Mouse (Mus musculus) embryonic stem cell, embryonic (primary cell): ENCODE measurements around the gene Thop1.
"Not testable (repeated sequence)": the region's sequence is repeated elsewhere in the genome, so short reads cannot be mapped to it uniquely, and the experiment has no call there.

Source experiments
- CTCF ChIA-PET, 4 experiments: fragments of 300-600 bp in 2 of 4; fragments of 350-600 bp in 2 of 4; sonication (Branson Sonifier 250); formaldehyde crosslinking; loops; one replicate each; lab custom pipeline; 2022; ENCODE audit warnings: inconsistent platforms in 2 of 4; lab: Charles Lee
- POLR2A ChIA-PET, 4 experiments: fragments of 300-600 bp in 2 of 4; fragments of 350-600 bp in 2 of 4; sonication (Branson Sonifier 250); formaldehyde crosslinking; loops; one replicate each; lab custom pipeline; 2022; ENCODE audit warnings: antibody characterized with exemption in 4 of 4, inconsistent platforms in 1 of 4; lab: Charles Lee

Thop1 gene

GRCm38 (mm10) chr10:81041458-81042175, 28.2 kb upstream of the Thop1 start:
- POLR2A ChIA-PET = interaction anchor here (0.5 to 2.5 kb wide), 21 partner anchors 9 to 227 kb away, joined by 3 to 8 read pairs (median 4); partner anchors contain the start of genes Gadd45b (in 2 of the 4), Sgta (in 2 of the 4), Diras1 (in 1 of the 4) and Eef2 (in 1 of the 4)
- CTCF ChIA-PET = interaction anchor here (0.5 to 2.0 kb wide), 19 partner anchors 8 to 1473 kb away, joined by 3 to 12 read pairs (median 4); partner anchors contain the start of gene Sgta (in 1 of the 4)

- CTCF ChIA-PET = interaction anchor here (0.6 to 1.5 kb wide), 9 partner anchors 8 to 247 kb away, joined by 3 to 4 read pairs (median 3); partner anchors contain the start of genes Pip5k1c (in 1 of the 4) and Slc39a3 (in 1 of the 4)
- POLR2A ChIA-PET = interaction anchor here in 3 of 4 experiments (0.6 to 3.2 kb wide), 12 partner anchors 8 to 131 kb away, joined by 3 to 12 read pairs (median 5); partner anchors contain the start of genes Slc39a3 (in 2 of the 3), Eef2 (in 1 of the 3), Gadd45b (in 1 of the 3) and Gng7 (in 1 of the 3)
These were observed 24.6 kb upstream of the Thop1 start for GRCm38 (mm10) chr10:81045246-81045645.

- ChIA-PET CTCF (interaction anchor here (0.5 to 3.8 kb wide), 22 partner anchors 8 to 532 kb away, joined by 3 to 20 read pairs (median 5); partner anchors contain the start of genes Slc39a3 (in 3 of the 4), Sgta (in 2 of the 4), Thop1 (in 2 of the 4) and Diras1 (in 1 of the 4)), POLR2A (interaction anchor here in 3 of 4 experiments (0.5 to 3.9 kb wide), 17 partner anchors 9 to 1282 kb away, joined by 3 to 16 read pairs (median 4); partner anchors contain the start of genes Sgta (in 2 of the 3), Eef2 (in 1 of the 3), Gadd45b (in 1 of the 3) and Map2k2 (in 1 of the 3))
These were observed 19.2 kb upstream of the Thop1 start for GRCm38 (mm10) chr10:81050645-81051044.

GRCm38 (mm10) chr10:81051133-81051532, 18.7 kb upstream of the Thop1 start:
- ChIA-PET POLR2A (interaction anchor here in 3 of 4 experiments (0.5 to 3.9 kb wide), 14 partner anchors 8 to 240 kb away, joined by 3 to 16 read pairs (median 4); partner anchors contain the start of genes Sgta (in 2 of the 3), Slc39a3 (in 2 of the 3), Eef2 (in 1 of the 3) and Gadd45b (in 1 of the 3)), CTCF (interaction anchor here (0.6 to 3.8 kb wide), 21 partner anchors 9 to 532 kb away, joined by 3 to 20 read pairs (median 5); partner anchors contain the start of genes Slc39a3 (in 3 of the 4), Sgta (in 2 of the 4), Thop1 (in 2 of the 4) and Diras1 (in 1 of the 4))

GRCm38 (mm10) chr10:81052577-81052976, 17.3 kb upstream of the Thop1 start:
- ChIA-PET POLR2A (interaction anchor here in 2 of 4 experiments (0.9 to 1.8 kb wide), 4 partner anchors 15 to 123 kb away, joined by 3 to 5 read pairs (median 4); partner anchors contain the start of genes Gadd45b (in 1 of the 2), Map2k2 (in 1 of the 2) and Slc39a3 (in 1 of the 2)), CTCF (no interaction called here)

GRCm38 (mm10) chr10:81055169-81055568, 14.7 kb upstream of the Thop1 start:
- ChIA-PET POLR2A (interaction anchor here in 3 of 4 experiments (0.7 to 2.5 kb wide), 9 partner anchors 10 to 51 kb away, joined by 3 to 8 read pairs (median 4); partner anchors contain the start of genes Thop1 (in 2 of the 3), Gng7 (in 1 of the 3) and Map2k2 (in 1 of the 3)), CTCF (no interaction called here)

GRCm38 (mm10) chr10:81055802-81056340, 14.0 kb upstream of the Thop1 start:
- POLR2A ChIA-PET = interaction anchor here in 2 of 4 experiments (1.2 to 2.5 kb wide), 4 partner anchors 10 to 124 kb away, joined by 3 to 8 read pairs (median 6); partner anchors contain the start of gene Map2k2 (in 1 of the 2)
- CTCF ChIA-PET = not testable (repeated sequence)

- ChIA-PET POLR2A (interaction anchor here in 2 of 4 experiments (0.7 to 1.7 kb wide), 7 partner anchors 9 to 131 kb away, joined by 3 to 6 read pairs (median 3); partner anchors contain the start of genes Gadd45b (in 2 of the 2) and Map2k2 (in 1 of the 2)), CTCF (no interaction called here)
These were observed 12.3 kb upstream of the Thop1 start for GRCm38 (mm10) chr10:81057406-81058130.

GRCm38 (mm10) chr10:81058896-81059295, 10.9 kb upstream of the Thop1 start:
- CTCF ChIA-PET = interaction anchor here in 3 of 4 experiments (0.5 to 2.2 kb wide), 4 partner anchors 11 to 253 kb away, joined by 3 to 8 read pairs (median 3); partner anchors contain the start of genes Map2k2 (in 1 of the 3) and Thop1 (in 1 of the 3)
- POLR2A ChIA-PET = interaction anchor here in 3 of 4 experiments (1.0 to 2.8 kb wide), 9 partner anchors 9 to 141 kb away, joined by 3 to 16 read pairs (median 4); partner anchors contain the start of genes Slc39a3 (in 2 of the 3), Gadd45b (in 1 of the 3), Lmnb2 (in 1 of the 3) and Map2k2 (in 1 of the 3)

GRCm38 (mm10) chr10:81059603-81060543, 10.0 kb upstream of the Thop1 start, which contains the start of gene Sgta:
Sgta (minus strand) TSS chr10:81060181.
- ChIA-PET POLR2A (interaction anchor here (0.6 to 3.0 kb wide), 69 partner anchors 9 to 571 kb away, joined by 3 to 33 read pairs (median 4); partner anchors contain the start of genes Slc39a3 (in 4 of the 4), Map2k2 (in 3 of the 4), Thop1 (in 3 of the 4) and Atcay (in 2 of the 4)), CTCF (interaction anchor here (0.5 to 2.2 kb wide), 27 partner anchors 9 to 311 kb away, joined by 3 to 13 read pairs (median 4); partner anchors contain the start of genes Slc39a3 (in 2 of the 4), Eef2 (in 1 of the 4), Gng7 (in 1 of the 4) and Thop1 (in 1 of the 4))

GRCm38 (mm10) chr10:81062710-81063109, 7.1 kb upstream of the Thop1 start:
- CTCF ChIA-PET = no interaction called here
- POLR2A ChIA-PET = no interaction called here

- ChIA-PET CTCF (interaction anchor here in 1 of 4 experiments (1.1 kb wide), 1 partner anchor 18 kb away, joined by 4 read pairs; no protein-coding TSS in a partner anchor), POLR2A (interaction anchor here in 2 of 4 experiments (0.7 to 1.0 kb wide), 2 partner anchors 11 to 135 kb away, joined by 3 read pairs; partner anchors contain the start of gene Gadd45b (in 1 of the 2))
These were observed 5.3 kb upstream of the Thop1 start for GRCm38 (mm10) chr10:81064519-81064918.

GRCm38 (mm10) chr10:81068706-81069105, 1.1 kb upstream of the Thop1 start:
- CTCF ChIA-PET = interaction anchor here in 3 of 4 experiments (0.6 to 6.9 kb wide), 6 partner anchors 9 to 295 kb away, joined by 3 to 98 read pairs (median 6); partner anchors contain the start of gene Sgta (in 1 of the 3)
- POLR2A ChIA-PET = interaction anchor here (0.5 to 3.4 kb wide), 25 partner anchors 8 to 241 kb away, joined by 3 to 39 read pairs (median 4); partner anchors contain the start of genes Gadd45b (in 2 of the 4), Map2k2 (in 2 of the 4), Sgta (in 2 of the 4) and Gng7 (in 1 of the 4)

- ChIA-PET POLR2A (interaction anchor here in 2 of 4 experiments (0.6 to 3.2 kb wide), 10 partner anchors 10 to 124 kb away, joined by 3 to 13 read pairs (median 3); partner anchors contain the start of genes Gng7 (in 1 of the 2), Map2k2 (in 1 of the 2) and Sgta (in 1 of the 2)), CTCF (interaction anchor here in 3 of 4 experiments (1.7 to 6.9 kb wide), 6 partner anchors 10 to 54 kb away, joined by 4 to 98 read pairs (median 14); partner anchors contain the start of gene Slc39a3 (in 1 of the 3))
These were observed 2.5 kb downstream of the Thop1 start for GRCm38 (mm10) chr10:81072290-81072689.
